Mouse (Mus musculus): ENCODE measurements around the gene Prkab2.

DNA sequence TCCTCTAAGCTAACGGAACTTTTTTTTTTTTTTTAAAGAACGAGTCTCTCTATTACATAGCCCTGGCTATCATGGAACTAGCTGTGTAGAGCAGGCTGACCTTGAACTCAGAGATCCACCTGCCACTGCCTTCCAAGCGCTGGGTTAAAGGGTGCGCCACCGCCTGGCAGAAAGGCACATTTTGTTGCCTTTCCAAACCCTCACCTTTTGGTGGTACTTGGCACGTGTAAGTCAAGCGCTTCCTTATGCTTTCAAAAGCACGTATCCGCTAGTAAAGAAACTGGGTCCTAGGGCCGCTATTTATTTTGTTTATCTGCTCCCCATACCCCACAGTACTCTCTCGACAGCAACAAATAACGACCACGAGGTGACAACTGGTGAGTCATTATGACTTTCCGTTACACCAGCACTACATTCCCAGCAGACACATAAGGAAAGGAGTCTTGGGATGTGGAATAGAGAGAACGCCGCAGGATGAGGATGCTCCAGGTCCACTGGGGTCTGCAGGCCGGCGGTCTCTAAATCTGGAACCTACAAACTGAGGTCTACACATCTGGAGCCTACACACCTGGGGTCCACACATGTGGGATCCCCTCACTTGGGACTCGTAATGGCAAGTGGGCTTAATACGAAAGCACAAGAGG lies 48.7 kb upstream of the Prkab2 start:
- TF ChIP-seq CTCF (IDR thresholded peaks at IDR 0.05; ENCODE audit: insufficient read depth, low read length) (peak; percentile 46), POLR2A (IDR thresholded peaks at IDR 0.05; ENCODE audit: borderline replicate concordance, extremely low read depth, low read depth, low read length) (no peak)

Data from lung, adult 2 months (tissue).